Mouse (Mus musculus) A20 (cell line): ENCODE results near the gene St6galnac4.

Experiments used
- DNase-seq: peaks from one replicate; pipeline ENCODE4 v3.0.0-alpha.2; 2011; ENCODE audit warnings: low read depth, low spot score

The St6galnac4 gene

DNA sequence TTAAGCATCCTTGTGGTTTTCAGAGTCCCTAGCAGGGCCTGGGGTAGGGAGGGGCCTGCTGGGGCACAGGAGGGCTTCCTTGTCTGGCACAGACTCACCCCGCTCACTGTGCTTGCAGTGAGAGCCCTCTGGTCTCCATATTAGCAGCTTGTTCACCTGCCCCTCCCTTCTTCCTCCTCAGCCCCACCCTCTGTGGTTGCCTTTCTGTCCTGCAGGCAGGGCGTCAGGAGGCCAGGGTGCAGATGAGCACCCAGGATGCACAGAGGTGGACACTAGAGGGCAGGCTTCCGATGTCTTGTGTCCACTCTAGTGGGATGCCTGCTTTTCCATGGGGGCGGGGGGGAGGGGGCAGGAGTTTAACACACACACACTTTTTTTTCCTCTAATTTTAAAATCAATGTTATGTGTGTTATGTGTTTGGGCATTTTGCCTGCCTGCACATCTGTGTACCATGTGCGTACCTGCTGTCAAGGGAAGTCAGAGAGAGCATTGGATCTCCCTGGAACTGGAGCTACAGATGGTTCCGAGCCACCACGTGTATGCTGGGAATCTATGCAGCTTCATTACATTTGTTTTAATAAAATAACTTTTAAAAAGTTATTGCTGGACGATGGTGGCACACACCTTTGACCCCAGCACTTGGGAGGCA lies 14.6 kb downstream of the St6galnac4 start:
- DNase-seq, result peak; percentile 83

DNA sequence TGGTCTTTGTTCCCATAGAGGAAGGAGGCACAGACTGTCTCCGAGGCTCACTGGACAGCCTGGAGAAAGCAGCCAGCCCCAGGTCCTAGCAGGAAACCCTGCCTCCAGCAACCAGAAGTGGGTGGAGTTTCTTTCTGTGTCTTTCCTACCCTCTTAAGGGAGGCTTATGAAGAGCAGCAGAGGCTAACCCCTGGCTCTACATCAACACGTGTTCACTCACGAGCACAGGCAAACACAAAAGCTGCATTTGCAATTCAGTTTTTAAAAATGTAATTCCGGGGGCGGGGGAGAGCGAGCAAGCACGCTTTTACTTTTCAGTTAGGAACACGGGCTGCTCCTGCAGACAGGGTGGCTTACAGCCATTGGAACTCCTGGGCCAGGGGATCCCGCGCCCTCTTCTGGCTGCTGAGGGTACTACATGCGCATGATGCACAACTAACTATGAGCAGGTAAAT lies 15.7 kb downstream of the St6galnac4 start:
- DNase-seq, result peak; percentile 92

GRCm38 (mm10) chr2:32604631-32605030 lies 17.7 kb downstream of the St6galnac4 start:
- DNase-seq, result no peak

DNA sequence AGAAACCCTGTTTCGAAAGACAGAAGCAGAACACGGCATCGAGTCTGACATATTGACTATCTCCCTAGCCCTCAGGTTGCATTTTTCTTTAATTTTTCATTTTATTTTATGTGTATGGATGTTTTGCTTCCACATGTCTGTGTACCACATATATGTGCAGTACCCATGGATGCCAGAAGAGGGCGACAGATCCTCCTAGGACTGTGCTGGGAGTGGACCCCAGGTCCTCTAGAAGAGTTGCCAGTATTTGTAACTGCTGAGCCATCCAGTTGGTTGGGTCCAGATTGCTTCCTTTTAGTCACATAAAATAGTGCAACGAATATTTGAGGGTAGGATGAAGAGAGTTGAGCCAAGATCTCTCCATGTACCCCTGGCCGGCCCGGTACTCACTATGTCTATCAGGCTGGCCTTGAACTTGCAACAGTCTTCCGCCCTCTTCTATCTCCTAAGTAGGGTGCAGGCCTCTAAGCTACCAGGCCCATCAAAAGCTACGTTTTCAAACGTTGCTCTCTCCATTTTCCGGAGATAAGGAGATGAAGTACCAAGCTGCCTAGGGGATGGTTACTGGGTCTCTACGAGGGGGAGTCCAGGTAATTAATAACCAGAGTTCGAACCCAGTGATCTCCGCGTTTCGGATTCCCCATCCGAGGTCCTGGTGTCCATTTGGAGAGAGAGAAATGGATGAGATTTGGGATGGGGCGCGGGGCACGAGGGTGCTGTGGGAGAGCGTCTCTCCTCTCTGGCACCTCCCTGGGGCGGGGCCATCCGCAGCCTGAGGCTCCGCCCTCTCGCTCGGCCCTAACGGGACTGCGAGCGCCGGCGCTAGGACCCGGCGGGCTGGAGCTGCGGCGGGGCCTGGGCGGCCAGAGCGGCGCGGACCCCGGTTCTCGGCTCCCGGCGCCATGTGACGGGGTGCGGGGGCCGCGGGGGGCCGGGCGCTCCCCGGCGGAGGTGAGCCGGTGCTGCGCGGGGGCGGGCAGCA lies 19.6 kb downstream of the St6galnac4 start:
- peak; percentile 92 for DNase-seq

DNA sequence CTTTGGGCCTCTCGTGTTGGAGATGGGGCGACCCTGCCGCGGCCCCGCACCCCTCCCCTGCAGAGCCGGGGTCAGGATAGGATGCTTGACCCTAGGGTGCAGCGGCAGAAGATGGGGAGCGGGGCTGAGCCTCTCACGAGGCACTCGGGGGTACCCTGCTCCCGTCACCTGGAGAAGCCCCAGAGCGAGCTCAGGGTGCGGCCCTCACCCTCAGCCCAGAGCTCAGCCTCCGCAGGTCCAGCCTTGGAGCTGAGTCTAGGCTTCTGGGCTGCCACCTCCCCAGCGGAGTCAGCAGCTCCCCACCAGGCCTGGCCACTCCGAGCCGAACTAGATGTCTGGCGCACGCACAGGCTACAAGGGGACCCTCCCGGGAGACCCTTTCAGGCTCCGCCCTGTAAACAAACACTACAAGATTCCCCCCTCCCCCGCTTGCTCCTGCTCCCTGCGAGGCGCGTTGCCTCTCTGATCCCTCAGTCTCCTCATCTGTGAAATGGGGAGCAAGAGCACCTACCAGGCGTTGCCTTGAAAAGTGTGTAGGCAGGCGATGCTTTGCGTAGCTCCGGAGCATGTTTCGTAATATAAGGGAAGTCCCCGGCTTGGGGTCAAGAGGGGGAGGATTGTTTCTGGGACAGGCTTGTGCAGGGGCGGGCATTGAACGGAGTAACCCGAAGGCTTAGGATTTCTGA lies 20.5 kb downstream of the St6galnac4 start:
- peak; percentile 83 for DNase-seq

DNA sequence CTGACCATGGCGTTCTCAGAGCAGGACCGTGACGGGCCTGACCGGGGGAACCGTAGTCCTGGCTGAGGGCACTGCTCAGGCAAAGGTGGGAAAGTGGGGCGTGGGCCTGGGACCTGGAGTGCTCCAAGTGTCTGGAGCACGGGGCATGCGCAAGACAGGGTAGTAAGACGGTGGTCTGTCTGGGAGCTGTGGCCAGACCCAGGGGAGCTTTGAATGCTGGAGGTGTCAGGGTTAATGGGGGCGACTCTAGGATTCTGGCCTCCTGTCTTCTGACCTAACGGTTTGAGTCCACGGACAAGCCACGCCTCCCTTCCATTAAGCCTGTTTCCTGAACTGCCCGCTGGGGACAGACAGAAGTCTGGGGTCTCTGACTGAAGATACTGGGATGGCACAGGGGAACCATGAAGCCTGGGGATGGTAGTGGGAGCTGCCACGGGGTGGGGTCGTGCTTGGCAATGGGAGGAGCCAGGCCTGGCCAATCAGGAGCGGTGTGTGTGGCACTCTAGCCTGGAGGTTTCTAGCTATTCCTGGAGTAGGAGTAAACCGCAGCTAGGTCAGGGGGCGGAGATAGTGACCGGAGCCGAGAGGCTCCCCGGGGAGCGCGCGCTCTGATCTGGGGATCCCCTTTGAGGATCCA lies 21.4 kb downstream of the St6galnac4 start:
- DNase-seq, result peak; percentile 87

DNA sequence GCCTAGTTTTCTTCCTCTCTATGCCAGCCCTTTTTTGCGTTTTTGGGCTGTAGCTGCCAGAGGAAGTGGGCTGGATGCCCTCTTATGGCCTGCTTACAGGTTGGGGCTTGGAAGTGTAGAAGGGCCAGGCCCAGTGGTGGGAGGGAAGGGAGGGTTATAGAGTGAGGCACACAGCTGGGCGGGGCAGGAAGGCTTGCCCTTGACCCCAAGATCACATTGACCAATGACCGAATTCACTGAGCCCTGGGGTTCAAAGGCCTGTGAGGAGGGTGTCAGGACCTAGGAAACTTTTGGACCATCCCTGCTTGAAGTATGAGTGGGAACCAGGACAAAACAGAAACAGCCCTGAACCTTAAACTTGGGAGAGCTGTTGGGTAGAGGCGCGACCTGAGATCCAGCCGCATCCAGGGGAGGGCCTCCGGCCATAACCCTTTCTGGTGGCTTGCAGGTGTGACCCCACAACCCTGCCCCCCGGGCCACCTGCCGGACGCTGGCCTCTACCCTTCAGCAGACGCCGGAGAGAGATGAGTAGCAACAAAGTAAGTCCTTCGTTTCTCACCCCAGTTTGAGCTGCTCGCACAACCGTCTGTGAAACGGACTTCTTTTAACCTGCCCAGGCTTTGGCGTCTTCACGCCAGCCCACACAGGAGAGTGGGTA lies 22.0 kb downstream of the St6galnac4 start:
- DNase-seq, result no peak

DNA sequence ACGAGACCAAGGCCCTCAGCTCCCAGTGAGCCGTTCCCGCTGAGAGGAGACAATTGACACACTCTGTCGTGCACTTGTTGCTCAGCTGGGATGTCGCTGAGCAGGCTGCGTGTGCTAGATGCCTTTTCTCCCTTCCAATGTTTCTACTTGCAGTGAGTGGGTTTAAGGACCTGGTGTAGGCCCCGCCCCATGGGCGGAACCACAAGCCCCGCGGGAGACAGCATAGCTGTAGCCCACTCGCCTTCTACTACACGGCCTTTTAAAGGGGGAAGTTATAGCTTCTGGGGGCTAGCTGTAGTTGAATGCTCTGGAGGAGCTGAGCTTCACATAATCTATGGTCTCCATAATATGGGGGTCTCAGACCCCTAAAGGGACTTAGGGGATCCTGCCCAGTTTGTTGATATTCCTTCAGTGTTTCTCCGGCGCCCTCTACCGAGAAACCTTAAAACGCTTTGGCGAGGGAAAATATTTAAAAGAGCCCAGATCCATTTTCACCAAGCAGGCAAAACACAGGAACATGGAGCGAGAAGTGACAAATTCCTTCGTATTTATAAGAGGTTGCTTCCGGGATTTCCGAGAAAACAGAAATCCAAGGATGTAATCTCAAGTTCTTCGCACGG lies 23.8 kb downstream of the St6galnac4 start:
- DNase-seq, result peak; percentile 52

DNA sequence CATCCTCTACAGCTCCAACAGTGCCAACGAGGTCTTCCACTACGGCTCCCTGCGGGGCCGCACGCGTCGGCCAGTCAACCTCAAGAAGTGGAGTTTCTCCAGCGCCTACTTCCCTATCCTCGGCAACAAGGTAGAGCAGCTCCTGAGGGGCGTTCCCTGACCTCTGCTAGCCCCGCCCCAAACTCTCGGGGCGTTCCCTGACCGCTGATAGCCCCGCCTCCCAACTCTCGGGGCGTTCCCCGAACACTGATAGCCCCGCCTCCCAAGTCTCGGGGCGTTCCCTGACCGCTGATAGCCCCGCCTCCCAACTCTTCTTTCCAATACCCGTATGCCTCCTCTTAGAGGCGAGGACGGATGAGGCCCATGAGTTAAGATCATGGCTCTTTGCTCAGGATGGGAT lies 25.4 kb downstream of the St6galnac4 start:
- no peak for DNase-seq

DNA sequence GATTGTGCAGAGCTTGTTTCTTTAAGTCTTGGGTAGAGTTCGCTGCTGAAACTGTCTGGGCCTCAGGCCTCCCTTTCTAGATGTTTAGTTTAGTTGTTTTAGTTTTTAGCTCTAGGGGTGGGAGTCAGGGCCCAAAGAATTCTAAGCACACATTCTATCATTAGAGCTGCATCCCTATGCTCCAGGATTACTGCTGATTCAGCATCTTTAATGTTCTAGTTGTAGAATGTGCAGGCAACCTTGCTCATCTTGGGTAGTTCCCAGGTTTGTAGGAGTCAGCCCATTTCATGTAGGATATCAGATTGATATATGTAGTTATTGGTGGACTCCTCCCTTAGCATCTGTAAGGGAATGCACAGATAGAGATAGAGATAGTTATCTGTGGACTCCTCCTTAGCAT lies 30.2 kb downstream of the St6galnac4 start:
- DNase-seq, result no peak

- peak; percentile 48 for DNase-seq
Observed at GRCm38 (mm10) chr2:32617601-32618000, 30.7 kb downstream of the St6galnac4 start.

GRCm38 (mm10) chr2:32618051-32618450 lies 31.2 kb downstream of the St6galnac4 start:
- DNase-seq, result no peak

- no peak for DNase-seq
Observed at GRCm38 (mm10) chr2:32620682-32621516, 34.0 kb downstream of the St6galnac4 start.

GRCm38 (mm10) chr2:32621517-32621859 lies 34.6 kb downstream of the St6galnac4 start, which contains the start of gene Ak1:
Gene Ak1 (plus strand): TSS chr2:32621758.
- no peak for DNase-seq

- no peak for DNase-seq
Observed at GRCm38 (mm10) chr2:32624111-32624748, 37.3 kb downstream of the St6galnac4 start.

DNA sequence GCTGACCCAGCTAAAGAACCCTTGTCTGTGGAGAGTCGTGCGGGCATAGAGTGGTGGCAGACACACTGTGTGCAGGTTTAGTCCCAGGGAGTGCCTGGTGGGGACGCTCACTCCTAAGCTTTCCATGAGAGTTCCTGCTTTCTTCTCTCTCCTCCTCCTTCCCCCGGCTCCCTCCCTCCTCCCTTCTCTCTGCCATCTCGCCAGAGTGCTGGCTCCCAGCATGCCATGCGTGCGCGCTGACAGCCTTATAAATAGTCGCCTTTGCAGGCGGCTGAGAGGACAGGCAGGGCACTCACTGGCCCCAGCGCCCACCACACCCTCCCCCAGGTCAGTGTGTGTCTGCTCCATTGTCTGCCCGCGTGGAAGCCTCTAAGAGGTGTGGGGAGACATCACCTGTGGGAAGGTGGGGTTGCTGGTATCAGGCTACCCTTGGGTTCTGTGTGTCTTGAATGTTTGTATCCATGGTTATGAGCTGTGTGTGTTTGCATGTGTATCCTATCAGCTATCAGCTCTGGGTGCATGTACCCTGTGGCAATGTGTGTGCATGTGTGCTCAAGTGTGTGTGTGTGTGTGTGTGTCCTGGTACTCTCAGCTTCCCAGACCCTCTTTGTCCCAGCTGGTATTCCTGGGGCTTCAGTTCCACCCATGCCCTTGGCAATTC lies 38.4 kb downstream of the St6galnac4 start:
- peak; percentile 28 for DNase-seq

DNA sequence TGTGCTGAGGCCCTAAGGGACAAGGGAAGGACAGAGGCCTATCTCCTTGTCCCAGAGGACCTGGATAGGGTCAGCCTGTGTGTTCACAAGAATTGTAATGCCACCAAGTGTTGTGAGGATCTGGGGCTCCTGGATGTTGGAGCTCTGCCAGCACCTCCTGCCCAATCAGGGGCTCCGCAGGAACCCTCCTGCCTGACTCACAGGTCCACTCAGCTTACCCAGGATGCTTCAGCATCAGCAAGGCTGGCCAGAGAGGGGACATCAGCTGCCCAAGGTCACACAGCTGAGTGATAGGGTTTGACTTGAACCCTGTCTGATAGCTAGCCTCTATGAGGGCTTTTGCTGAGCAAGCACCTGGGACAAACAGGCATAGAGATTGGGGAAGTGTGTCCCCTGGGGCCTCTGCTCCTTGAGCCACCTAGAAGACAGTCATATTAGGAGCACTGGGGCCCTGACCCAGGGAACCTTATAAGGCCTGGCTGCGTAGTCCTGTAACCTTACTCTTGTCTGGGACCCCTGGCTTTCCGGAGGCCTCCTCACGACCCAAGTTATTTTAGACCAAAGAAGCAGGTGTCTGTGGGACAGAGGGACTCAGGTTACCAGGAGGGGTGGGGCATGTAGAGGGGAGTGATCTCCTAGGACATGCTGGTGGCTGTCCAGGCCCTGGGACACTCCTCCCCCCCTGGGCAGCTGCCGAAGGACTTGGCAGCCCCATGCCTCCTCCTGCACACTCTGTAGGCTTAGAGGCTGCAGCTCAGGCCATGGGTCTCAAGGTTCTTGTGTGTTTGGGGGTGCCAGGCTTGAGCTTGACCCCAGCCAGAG lies 39.2 kb downstream of the St6galnac4 start:
- no peak for DNase-seq
